Mouse (Mus musculus) lung, embryonic 14.5 days (tissue): ENCODE measurements around the gene Htr2c. TPM values are rescaled to one million over a fixed set of nuclear protein-coding genes. Genes with fewer than 3 reads are reported as not detected.

Experiments used
- ATAC-seq: fragments of 200-750 bp; cut with Nextera tagmentation; 2 replicates; pipeline ENCODE4 v1.8.0; 2017; ENCODE audit warnings: mild to moderate bottlenecking, moderate TSS enrichment, moderate library complexity; ENCODE audit not compliant: insufficient read depth
- DNase-seq: peaks from one replicate; pipeline ENCODE4 v3.0.0-alpha.2; 2015
- H3K27ac ChIP-seq: fragments of 300-500 bp; sonication (generic); 2 replicates; pipeline ENCODE4 v1.5.1; 2014; ENCODE audit warnings: low read depth, mild to moderate bottlenecking, moderate library complexity
- H3K27me3 ChIP-seq: fragments of 300-500 bp; sonication (generic); 2 replicates; pipeline ENCODE4 v1.6.1; 2014; ENCODE audit warnings: low read length, control low read depth; ENCODE audit not compliant: insufficient read depth
- H3K36me3 ChIP-seq: fragments of 300-500 bp; sonication (generic); 2 replicates; pipeline ENCODE4 v1.6.1; 2014; ENCODE audit warnings: control low read depth; ENCODE audit not compliant: insufficient read depth
- H3K4me1 ChIP-seq: fragments of 300-500 bp; sonication (generic); 2 replicates; pipeline ENCODE4 v1.6.1; 2014; ENCODE audit warnings: antibody characterized with exemption, control low read depth; ENCODE audit not compliant: insufficient read depth
- H3K4me2 ChIP-seq: fragments of 300-500 bp; sonication (generic); 2 replicates; pipeline ENCODE4 v1.6.1; 2014; ENCODE audit warnings: mild to moderate bottlenecking
- H3K4me3 ChIP-seq: fragments of 300-500 bp; sonication (generic); 2 replicates; pipeline ENCODE4 v1.5.1; 2014; ENCODE audit warnings: low read depth, low read length
- H3K9ac ChIP-seq: fragments of 300-500 bp; sonication (generic); 2 replicates; pipeline ENCODE4 v1.6.1; 2014
- H3K9me3 ChIP-seq: fragments of 300-500 bp; sonication (generic); 2 replicates; pipeline ENCODE4 v1.6.1; 2016; ENCODE audit warnings: low read depth, low read length, control low read depth
- CTCF ChIP-seq: IDR thresholded peaks from 2 replicates; pipeline ENCODE4 v1.5.1; 2016; ENCODE audit warnings: antibody characterized with exemption, low read depth
- WGBS: fragments of 180-500 bp; shearing (Covaris S2); extraction: QIAGEN DNeasy Blood & Tissue Kit; methylation state at CpG from one replicate; pipeline ENCODE4 v1.1.7; 2014; 5-methylcytosine and 5-hydroxymethylcytosine counted together
- polyA plus RNA-seq: library from polyadenylated mRNA; unstranded; fragments of >200 nt; fragmentation: Nextera tagmentation; extraction: Ambion mirVana; gene quantifications from 2 replicates; pipeline ENCODE4 v1.2.1, GENCODE M21; 2014

Htr2c gene
- polyA plus RNA-seq, 1 experiment from 2014 or later: not detected

GRCm38 (mm10) chrX:146962914-146963547 lies 718 bp downstream of the Htr2c start:
- WGBS: 10% methylated on average over 37 of the region's 37 CpGs
- ATAC-seq: peak; percentile 31; the same call in 1 of the 2 replicates

GRCm38 (mm10) chrX:146979931-146980330 lies 17.6 kb downstream of the Htr2c start:
- WGBS: 58% methylated on average over 5 of the region's 5 CpGs
- Histone ChIP-seq H3K27me3 (no peaks in the 10 kb centered on the region), H3K27ac (no peak overlapping the region), H3K4me1 (no peaks in the 10 kb centered on the region), H3K4me2 (no peak overlapping the region), H3K4me3 (no peak overlapping the region), H3K9me3 (no peaks in the 10 kb centered on the region), H3K36me3 (no peaks in the 10 kb centered on the region), H3K9ac (no peak overlapping the region)
- DNase-seq: peak; percentile 38
- no peak for ATAC-seq
- peak; percentile 64 for TF ChIP-seq CTCF

More at GRCm38 (mm10) chrX:146962914-146963547, 718 bp downstream of the Htr2c start:
- H3K9ac ChIP-seq: no peak overlapping the region
- peak overlapping the region; percentile 16; the same call in 1 of the 2 replicates for H3K4me3 ChIP-seq
- H3K4me1 ChIP-seq: no peaks in the 10 kb centered on the region
- H3K9me3 ChIP-seq: no peaks in the 10 kb centered on the region
- H3K4me2 ChIP-seq: peak overlapping the region; percentile 53
- H3K27me3 ChIP-seq: peaks cover 24% of the 10 kb centered on the region; the same call in 1 of the 2 replicates
- H3K36me3 ChIP-seq: no peaks in the 10 kb centered on the region
- no peak overlapping the region for H3K27ac ChIP-seq
- no peak for TF ChIP-seq CTCF
- DNase-seq: peak; percentile 22

GRCm38 (mm10) chrX:147055730-147056129 lies 93.4 kb downstream of the Htr2c start:
- Histone ChIP-seq H3K4me1 (no peaks in the 10 kb centered on the region), H3K27ac (no peak overlapping the region), H3K4me2 (no peak overlapping the region), H3K9ac (no peak overlapping the region), H3K36me3 (no peaks in the 10 kb centered on the region), H3K4me3 (no peak overlapping the region), H3K9me3 (no peaks in the 10 kb centered on the region), H3K27me3 (no peaks in the 10 kb centered on the region)
- ATAC-seq (no peak), DNase-seq (peak; percentile 74)
- TF ChIP-seq CTCF: peak; percentile 41
- WGBS: 15% methylated on average over 3 of the region's 3 CpGs

GRCm38 (mm10) chrX:147071622-147072021 lies 109.3 kb downstream of the Htr2c start:
- H3K4me1 ChIP-seq: no peaks in the 10 kb centered on the region
- 0 out of 2 replicates have a peak, but pooled peaks have one; percentile 26 for TF ChIP-seq CTCF
- no peak for ATAC-seq
- no peak overlapping the region for H3K4me2 ChIP-seq
- no peaks in the 10 kb centered on the region for H3K36me3 ChIP-seq
- no peaks in the 10 kb centered on the region for H3K9me3 ChIP-seq
- no peak overlapping the region for H3K4me3 ChIP-seq
- H3K9ac ChIP-seq: no peak overlapping the region
- DNase-seq: peak; percentile 28
- no peak overlapping the region for H3K27ac ChIP-seq
- H3K27me3 ChIP-seq: no peaks in the 10 kb centered on the region

GRCm38 (mm10) chrX:147119155-147119554 lies 156.8 kb downstream of the Htr2c start:
- no peak for TF ChIP-seq CTCF
- ATAC-seq (no peak), DNase-seq (peak; percentile 35)
- H3K27me3 ChIP-seq: no peaks in the 10 kb centered on the region
- H3K36me3 ChIP-seq: no peaks in the 10 kb centered on the region
- no peak overlapping the region for H3K27ac ChIP-seq
- no peak overlapping the region for H3K9ac ChIP-seq
- 53% methylated on average over 1 of the region's 1 CpGs for WGBS
- H3K4me3 ChIP-seq: no peak overlapping the region
- H3K9me3 ChIP-seq: no peaks in the 10 kb centered on the region
- H3K4me2 ChIP-seq: no peak overlapping the region
- no peaks in the 10 kb centered on the region for H3K4me1 ChIP-seq

GRCm38 (mm10) chrX:147215251-147215650 lies 252.9 kb downstream of the Htr2c start:
- Histone ChIP-seq H3K27me3 (no peaks in the 10 kb centered on the region), H3K4me3 (no peak overlapping the region), H3K36me3 (no peaks in the 10 kb centered on the region), H3K4me2 (no peak overlapping the region), H3K9me3 (no peaks in the 10 kb centered on the region), H3K9ac (no peak overlapping the region), H3K27ac (no peak overlapping the region), H3K4me1 (no peaks in the 10 kb centered on the region)
- no peak for TF ChIP-seq CTCF
- ATAC-seq (no peak), DNase-seq (no peak)

GRCm38 (mm10) chrX:147217382-147218013 lies 255.2 kb downstream of the Htr2c start:
- TF ChIP-seq CTCF: no peak
- H3K9me3 ChIP-seq: no peaks in the 10 kb centered on the region
- H3K4me3 ChIP-seq: no peak overlapping the region
- H3K9ac ChIP-seq: no peak overlapping the region
- DNase-seq: peak; percentile 69
- H3K4me1 ChIP-seq: no peaks in the 10 kb centered on the region
- 41% methylated on average over 3 of the region's 3 CpGs for WGBS
- H3K27ac ChIP-seq: no peak overlapping the region
- H3K4me2 ChIP-seq: no peak overlapping the region
- no peaks in the 10 kb centered on the region for H3K27me3 ChIP-seq
- H3K36me3 ChIP-seq: no peaks in the 10 kb centered on the region
- peak; percentile 92 for ATAC-seq
